Mouse (Mus musculus) stomach, embryonic 16.5 days (tissue): ENCODE measurements at regions not wholly inside any gene's neighbourhood (a gene's known extent, or its start where the extent isn't known, plus 50 kb on each side); places are given as distances from the start of the nearest gene placed in this dataset.

Experiments
- ATAC-seq: fragments of 200-750 bp; cut with Nextera tagmentation; 2 replicates; pipeline ENCODE4 v1.8.0; 2017; ENCODE audit warnings: moderate number of reproducible peaks, moderate TSS enrichment; ENCODE audit not compliant: insufficient read depth, low FRiP score
- H3K27ac ChIP-seq: fragments of 300-500 bp; sonication (generic); 2 replicates; pipeline ENCODE4 v1.5.1; 2014; ENCODE audit warnings: low read length
- H3K27me3 ChIP-seq: fragments of 300-500 bp; sonication (generic); 2 replicates; pipeline ENCODE4 v1.6.1; 2014; ENCODE audit warnings: low read length, control low read depth, mixed read lengths; ENCODE audit not compliant: control insufficient read depth, insufficient read depth
- H3K36me3 ChIP-seq: fragments of 300-500 bp; sonication (generic); 2 replicates; pipeline ENCODE4 v1.6.1; 2014; ENCODE audit warnings: low read length; ENCODE audit not compliant: control insufficient read depth, insufficient read depth
- H3K4me1 ChIP-seq: fragments of 300-500 bp; sonication (generic); 2 replicates; pipeline ENCODE4 v1.6.1; 2014; ENCODE audit warnings: low read length, control low read depth, mixed read lengths; ENCODE audit not compliant: control insufficient read depth, insufficient read depth
- H3K4me2 ChIP-seq: fragments of 300-500 bp; sonication (generic); 2 replicates; pipeline ENCODE4 v1.6.1; 2014; ENCODE audit warnings: low read depth, low read length, mixed read lengths
- H3K4me3 ChIP-seq: fragments of 300-500 bp; sonication (generic); replicated peaks from 2 replicates; pipeline ENCODE4 v1.5.1; 2014; ENCODE audit warnings: mild to moderate bottlenecking, low read length
- H3K9ac ChIP-seq: fragments of 300-500 bp; sonication (generic); 2 replicates; pipeline ENCODE4 v1.6.1; 2014; ENCODE audit warnings: low read length
- H3K9me3 ChIP-seq: fragments of 300-500 bp; sonication (generic); replicated peaks from 2 replicates; pipeline ENCODE4 v1.6.1; 2016; ENCODE audit warnings: low read length, control low read depth; ENCODE audit not compliant: control insufficient read depth
- WGBS: fragments of 180-500 bp; shearing (Covaris S2); extraction: QIAGEN DNeasy Blood & Tissue Kit; methylation state at CpG from one replicate; pipeline ENCODE4 v1.1.7; 2014; 5-methylcytosine and 5-hydroxymethylcytosine counted together

DNA sequence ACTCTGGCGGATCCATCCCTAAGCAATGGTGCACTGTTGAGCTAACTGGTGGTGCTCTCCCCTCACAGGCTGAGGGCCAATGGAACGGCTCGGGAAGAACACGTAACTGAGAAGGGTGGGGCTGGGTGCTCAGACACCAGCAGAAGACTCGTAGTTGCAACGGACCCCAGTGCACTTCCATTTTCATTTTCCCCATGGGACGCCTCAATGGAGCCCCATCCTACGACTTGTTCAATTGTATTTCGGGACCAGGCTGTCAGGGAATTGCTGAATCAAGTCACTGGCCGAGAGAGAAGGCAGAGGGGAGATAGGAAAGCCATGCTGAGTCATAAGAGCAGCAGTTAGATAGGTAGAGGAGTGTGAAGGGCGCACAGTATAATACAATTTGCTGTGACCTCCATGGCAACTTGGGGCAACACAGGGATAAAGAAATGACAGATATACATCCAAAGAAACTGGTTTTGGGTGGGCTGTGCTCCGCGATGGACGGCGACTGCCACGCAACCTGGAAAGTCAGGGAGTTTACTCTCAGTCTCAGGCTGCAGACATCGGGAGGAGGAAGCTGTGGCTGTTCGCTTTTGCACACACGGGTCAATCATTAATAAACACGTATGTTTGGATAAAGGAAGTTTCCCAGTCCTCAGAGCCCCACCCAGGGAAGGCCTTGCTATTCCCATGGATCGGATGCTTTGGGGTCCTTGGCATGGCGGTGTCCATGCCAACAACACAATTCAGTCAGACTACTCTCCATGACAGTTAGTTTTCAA is 160.1 kb downstream of the Etnk1 start:
- peak; percentile 44; the same call in 1 of the 2 replicates for ATAC-seq
- Histone ChIP-seq H3K4me1 (no peaks in the 10 kb centered on the region), H3K9me3 (no peaks in the 10 kb centered on the region), H3K9ac (no peak overlapping the region), H3K27me3 (no peaks in the 10 kb centered on the region), H3K36me3 (no peaks in the 10 kb centered on the region), H3K27ac (no peak overlapping the region), H3K4me3 (peak overlapping the region; percentile 37), H3K4me2 (peak overlapping the region; percentile 47)
- whole genome bisulfite sequencing: 68% methylated on average over 22 of the region's 22 CpGs

DNA sequence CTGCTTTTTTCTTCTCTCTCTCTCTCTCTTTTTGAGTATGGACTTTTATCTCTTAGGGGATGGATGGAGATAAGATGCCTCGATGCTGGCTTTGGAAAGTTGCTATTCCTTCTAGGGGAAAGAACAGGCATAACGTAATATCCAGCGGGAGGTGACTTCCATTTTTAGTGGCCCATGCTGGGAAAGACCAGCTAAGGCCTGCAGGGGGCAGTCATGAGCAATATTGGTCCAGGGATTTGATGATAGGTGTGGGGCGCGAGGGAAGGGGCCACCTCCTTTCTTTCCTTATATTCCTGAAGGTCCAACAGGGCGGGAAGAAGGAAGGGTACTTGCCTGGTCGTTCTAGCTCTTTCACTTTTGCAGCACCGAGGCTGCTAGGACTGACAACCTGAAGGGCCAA is 160.8 kb downstream of the Etnk1 start:
- Histone ChIP-seq H3K9ac (no peak overlapping the region), H3K36me3 (no peaks in the 10 kb centered on the region), H3K27ac (no peak overlapping the region), H3K4me3 (no peak overlapping the region), H3K4me1 (no peaks in the 10 kb centered on the region), H3K27me3 (no peaks in the 10 kb centered on the region), H3K4me2 (peak overlapping the region; percentile 47; the same call in 1 of the 2 replicates), H3K9me3 (no peaks in the 10 kb centered on the region)
- WGBS: 92% methylated on average over 8 of the region's 8 CpGs
- no peak for ATAC-seq

DNA sequence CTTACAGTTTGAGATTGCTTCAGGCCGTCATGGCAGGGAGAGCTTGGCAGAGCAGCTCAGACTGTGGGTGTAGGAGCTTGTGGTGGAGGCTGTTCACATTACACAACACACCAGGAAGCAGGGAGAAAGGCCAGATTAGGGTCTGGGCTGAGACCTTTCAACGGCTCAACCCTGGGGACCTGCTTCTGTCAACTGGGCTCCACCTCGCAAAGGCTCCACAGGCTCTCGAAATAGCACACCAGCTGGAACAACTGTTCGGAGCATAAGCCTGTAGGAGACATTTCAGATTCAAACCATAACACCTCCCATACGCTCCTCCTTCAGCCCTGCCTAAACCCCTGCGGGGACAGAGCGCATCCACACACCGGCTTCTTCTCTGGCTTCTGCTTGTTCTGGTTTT is 161.2 kb downstream of the Etnk1 start:
- Histone ChIP-seq H3K27me3 (no peaks in the 10 kb centered on the region), H3K9me3 (no peaks in the 10 kb centered on the region), H3K4me3 (no peak overlapping the region), H3K9ac (no peak overlapping the region), H3K4me2 (no peak overlapping the region), H3K4me1 (no peaks in the 10 kb centered on the region), H3K36me3 (no peaks in the 10 kb centered on the region), H3K27ac (no peak overlapping the region)
- ATAC-seq: no peak
- WGBS: 82% methylated on average over 9 of the region's 9 CpGs

DNA sequence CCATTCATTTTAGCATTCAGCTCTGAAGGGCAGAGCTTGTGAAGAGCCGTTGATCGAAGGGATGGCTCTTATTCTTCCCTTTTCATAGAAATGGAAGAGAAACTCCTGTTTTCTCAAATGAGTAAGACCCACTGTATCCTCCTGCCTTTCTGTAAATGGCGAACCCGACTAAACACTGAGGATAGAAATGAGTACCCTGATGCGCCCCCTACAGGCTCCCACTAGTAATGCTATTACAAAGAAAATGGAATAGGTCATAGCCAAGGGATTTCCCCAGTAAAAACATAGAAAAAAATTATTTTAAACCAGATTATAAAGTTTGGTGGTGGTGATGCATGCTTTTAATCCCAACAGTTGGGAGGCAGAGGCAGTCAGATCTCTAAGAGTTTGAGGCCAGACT is 162.1 kb downstream of the Etnk1 start:
- 76% methylated on average over 5 of the region's 5 CpGs for WGBS
- Histone ChIP-seq H3K4me1 (no peaks in the 10 kb centered on the region), H3K27me3 (no peaks in the 10 kb centered on the region), H3K4me3 (no peak overlapping the region), H3K4me2 (no peak overlapping the region), H3K9me3 (no peaks in the 10 kb centered on the region), H3K27ac (no peak overlapping the region), H3K36me3 (no peaks in the 10 kb centered on the region), H3K9ac (no peak overlapping the region)
- ATAC-seq: no peak

DNA sequence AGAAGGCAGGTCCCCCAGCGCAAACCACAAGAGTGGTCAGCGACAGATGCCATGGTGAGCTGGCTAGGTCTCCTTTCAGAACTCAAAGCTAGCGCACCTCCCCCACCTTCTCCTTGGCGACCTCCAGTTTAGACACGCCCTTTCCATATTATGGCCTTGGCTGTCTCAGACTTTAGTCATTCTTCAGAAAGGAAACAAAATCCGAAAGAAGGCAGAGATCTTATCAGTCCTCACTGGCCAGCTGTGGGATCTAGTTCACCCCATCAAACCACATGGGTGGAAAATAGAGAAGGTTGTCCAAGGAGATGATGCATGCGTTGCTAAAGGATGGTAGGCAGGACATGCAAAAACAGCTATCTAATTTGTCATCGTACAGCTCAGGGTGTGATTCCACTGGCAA is 166.5 kb downstream of the Etnk1 start:
- ATAC-seq: no peak
- H3K27ac ChIP-seq: no peak overlapping the region
- H3K9ac ChIP-seq: no peak overlapping the region
- WGBS: 84% methylated on average over 8 of the region's 8 CpGs
- H3K27me3 ChIP-seq: no peaks in the 10 kb centered on the region
- H3K36me3 ChIP-seq: no peaks in the 10 kb centered on the region
- no peaks in the 10 kb centered on the region for H3K4me1 ChIP-seq
- no peak overlapping the region for H3K4me2 ChIP-seq
- H3K4me3 ChIP-seq: no peak overlapping the region
- peaks cover 3% of the 10 kb centered on the region; the same call in 1 of the 2 replicates for H3K9me3 ChIP-seq

DNA sequence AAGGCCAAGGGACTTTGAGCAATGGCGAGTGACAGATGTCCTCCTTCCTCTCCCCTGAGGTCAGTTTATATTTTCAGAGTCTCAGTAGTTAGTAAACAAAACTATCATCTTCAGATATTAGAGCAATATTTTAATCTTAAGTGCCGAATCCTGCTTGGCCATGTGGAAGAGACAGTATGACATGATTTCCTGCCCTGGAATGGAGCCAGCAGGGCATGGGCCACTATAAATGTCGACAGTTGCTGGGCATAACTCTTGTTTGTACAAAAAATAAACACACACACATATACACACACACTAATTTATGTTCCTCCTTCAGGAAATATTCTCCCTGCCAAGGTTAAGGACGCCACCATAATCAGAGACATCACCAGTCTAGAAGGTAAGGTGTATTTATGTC is 169.6 kb downstream of the Etnk1 start:
- no peak overlapping the region for H3K9ac ChIP-seq
- WGBS: 65% methylated on average over 4 of the region's 4 CpGs
- no peak overlapping the region for H3K27ac ChIP-seq
- no peak for ATAC-seq
- H3K4me3 ChIP-seq: no peak overlapping the region
- H3K4me2 ChIP-seq: no peak overlapping the region
- H3K4me1 ChIP-seq: no peaks in the 10 kb centered on the region
- no peaks in the 10 kb centered on the region for H3K27me3 ChIP-seq
- peaks cover 3% of the 10 kb centered on the region; the same call in 1 of the 2 replicates for H3K9me3 ChIP-seq
- H3K36me3 ChIP-seq: no peaks in the 10 kb centered on the region

DNA sequence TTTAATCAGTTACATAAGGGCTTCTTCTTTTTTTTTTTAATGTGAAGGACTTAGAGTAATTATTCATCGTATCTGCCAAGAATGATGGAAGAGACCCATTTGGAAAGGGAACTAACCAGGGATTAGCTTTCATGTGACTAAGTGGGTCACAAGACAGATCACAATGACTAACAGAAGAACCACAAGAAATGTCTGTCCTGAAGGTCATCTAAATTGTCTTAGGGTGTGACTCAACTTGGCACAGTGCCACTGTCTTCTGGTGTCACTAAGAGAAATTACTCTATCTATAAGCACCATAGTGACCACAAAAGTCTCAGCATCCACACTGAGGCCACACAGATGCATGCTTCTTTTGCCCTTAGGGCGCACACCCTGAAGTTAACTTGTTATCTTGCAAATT is 182.0 kb downstream of the Etnk1 start:
- Histone ChIP-seq H3K27ac (no peak overlapping the region), H3K4me3 (no peak overlapping the region), H3K27me3 (no peaks in the 10 kb centered on the region), H3K4me1 (no peaks in the 10 kb centered on the region), H3K9me3 (no peaks in the 10 kb centered on the region), H3K9ac (no peak overlapping the region), H3K4me2 (no peak overlapping the region), H3K36me3 (no peaks in the 10 kb centered on the region)
- 90% methylated on average over 2 of the region's 2 CpGs for WGBS
- ATAC-seq: no peak

DNA sequence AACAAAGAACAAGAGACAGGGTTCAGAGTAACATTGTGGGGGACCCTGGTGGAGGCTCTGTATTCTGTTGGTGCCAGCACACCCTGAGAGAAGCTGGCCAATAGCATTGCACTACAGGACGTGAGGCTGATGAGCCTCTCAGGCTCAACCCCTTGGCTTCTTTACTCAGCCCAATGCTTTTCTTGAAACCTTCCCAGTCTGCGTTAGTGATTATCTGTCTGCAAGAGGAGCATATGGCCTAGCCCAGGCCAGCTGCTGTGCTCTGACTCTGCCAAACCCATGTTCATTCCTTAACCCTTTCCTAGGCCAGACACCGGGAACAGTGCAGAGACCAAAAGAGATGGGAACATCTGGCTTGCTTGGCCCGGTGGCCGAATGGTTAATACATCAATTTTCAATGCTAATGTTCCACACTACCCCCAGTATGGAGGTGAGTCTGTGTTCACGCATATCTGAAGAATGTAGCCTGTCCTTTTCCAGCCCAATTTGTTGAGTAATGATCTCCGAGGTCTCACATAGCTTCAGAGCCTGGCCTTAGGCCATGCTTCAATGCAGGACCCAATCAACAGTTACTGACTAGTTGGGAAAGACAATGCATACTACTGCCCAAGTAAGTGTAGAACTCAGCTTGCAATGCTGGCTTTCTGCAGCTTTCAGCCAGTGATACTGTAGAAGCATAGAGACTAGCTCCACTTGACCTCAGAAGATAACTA is 192.5 kb downstream of the Etnk1 start:
- H3K36me3 ChIP-seq: no peaks in the 10 kb centered on the region
- 54% methylated on average over 7 of the region's 7 CpGs for WGBS
- no peak overlapping the region for H3K4me2 ChIP-seq
- no peak overlapping the region for H3K27ac ChIP-seq
- H3K9ac ChIP-seq: no peak overlapping the region
- no peak overlapping the region for H3K4me3 ChIP-seq
- no peaks in the 10 kb centered on the region for H3K9me3 ChIP-seq
- peaks cover 4% of the 10 kb centered on the region; the same call in 1 of the 2 replicates for H3K4me1 ChIP-seq
- ATAC-seq: peak; percentile 87
- H3K27me3 ChIP-seq: no peaks in the 10 kb centered on the region

DNA sequence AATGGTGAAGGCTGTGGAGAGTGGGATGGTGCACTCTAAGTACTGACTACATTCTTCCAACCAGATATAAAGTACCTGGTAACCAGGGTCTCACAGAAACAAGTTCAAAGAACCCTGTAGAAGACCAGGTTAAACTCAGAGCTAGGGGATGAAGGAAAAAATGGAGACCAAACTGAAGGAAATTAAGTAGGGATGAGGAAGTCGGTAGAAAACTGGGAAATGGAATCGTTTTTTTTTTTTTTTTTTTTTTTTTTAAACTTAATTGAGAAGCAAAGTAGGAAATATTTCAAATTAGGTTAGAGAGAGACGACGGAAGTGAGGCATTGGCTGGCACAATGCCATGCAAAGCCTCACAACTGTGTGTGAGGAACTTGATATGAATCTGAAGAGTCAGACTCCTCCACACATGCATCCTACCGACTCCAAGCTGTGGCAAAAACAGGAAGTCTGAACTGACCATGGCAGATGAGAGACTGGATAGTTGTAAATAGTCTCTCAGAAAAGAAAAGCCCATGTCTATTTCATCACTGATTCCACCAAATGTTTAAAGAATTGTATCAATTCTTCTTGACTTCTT is 194.2 kb downstream of the Etnk1 start:
- Histone ChIP-seq H3K4me1 (peaks cover 4% of the 10 kb centered on the region; the same call in 1 of the 2 replicates), H3K9me3 (no peaks in the 10 kb centered on the region), H3K27me3 (no peaks in the 10 kb centered on the region), H3K9ac (no peak overlapping the region), H3K27ac (no peak overlapping the region), H3K4me2 (no peak overlapping the region), H3K36me3 (no peaks in the 10 kb centered on the region), H3K4me3 (no peak overlapping the region)
- WGBS: 50% methylated on average over 5 of the region's 5 CpGs
- no peak for ATAC-seq
